Mouse (Mus musculus): ENCODE results near the gene Ldlrap1. TPM values are rescaled to one million over a fixed set of nuclear protein-coding genes. Genes with fewer than 3 reads are reported as not detected.
A peak's percentile ranks its signal among the peaks of the same experiment; 100 is the strongest.

Ldlrap1 gene
- polyA plus RNA-seq, 1 experiment, result 9.9 TPM

- TF ChIP-seq GATA1 (IDR thresholded peaks at IDR 0.05; ENCODE audit: low read length), result no peak
Observed at GRCm38 (mm10) chr4:134760793-134761201, 7.0 kb downstream of the Ldlrap1 start.

DNA sequence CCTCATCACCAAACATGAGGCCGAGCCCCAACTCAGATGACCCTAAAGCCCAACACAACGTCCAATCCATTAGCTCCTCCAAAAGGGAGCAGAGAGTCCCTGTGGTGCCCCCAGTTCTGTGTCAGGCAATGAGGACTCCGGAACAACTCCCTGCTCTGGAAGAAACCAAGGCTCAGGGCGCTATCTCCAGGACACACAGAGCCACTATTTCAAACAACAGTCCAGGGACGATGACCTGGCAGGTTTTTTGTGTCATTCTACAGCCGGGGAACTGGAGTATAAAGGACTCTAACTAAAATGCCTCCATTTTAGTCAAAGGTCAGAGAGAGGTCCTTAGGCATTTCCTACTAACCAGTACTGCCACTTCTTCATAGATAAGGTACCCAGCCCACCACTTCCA lies 7.5 kb downstream of the Ldlrap1 start:
- TF ChIP-seq GATA1 (IDR thresholded peaks at IDR 0.05; ENCODE audit: low read length), result no peak

GRCm38 (mm10) chr4:134759564-134759963 lies 8.3 kb downstream of the Ldlrap1 start:
- no peak for TF ChIP-seq GATA1 (IDR thresholded peaks at IDR 0.05; ENCODE audit: low read length)

- no peak for TF ChIP-seq GATA1 (IDR thresholded peaks at IDR 0.05; ENCODE audit: low read length)
Observed at GRCm38 (mm10) chr4:134758922-134759321, 8.9 kb downstream of the Ldlrap1 start.

DNA sequence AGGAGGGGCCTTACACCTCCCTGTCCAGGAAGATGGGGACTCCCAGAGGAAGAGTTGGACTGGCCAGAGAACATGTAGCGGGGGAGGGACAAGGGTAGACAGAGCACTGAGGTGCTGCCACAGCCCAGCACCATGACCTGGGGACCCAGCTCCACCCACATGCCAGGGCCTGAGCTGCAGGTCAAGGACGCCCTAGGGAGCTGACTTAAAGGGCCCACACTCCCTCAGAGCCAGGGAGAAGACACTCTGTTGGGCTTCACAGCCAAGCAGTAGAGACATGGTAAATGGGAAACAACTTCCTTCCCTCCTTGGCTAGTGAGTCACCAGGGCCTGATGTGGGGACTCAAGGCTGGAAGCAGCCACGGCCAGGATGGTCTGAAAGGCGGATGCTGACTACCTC lies 9.5 kb downstream of the Ldlrap1 start:
- TF ChIP-seq GATA1 (IDR thresholded peaks at IDR 0.05; ENCODE audit: low read length), result no peak

DNA sequence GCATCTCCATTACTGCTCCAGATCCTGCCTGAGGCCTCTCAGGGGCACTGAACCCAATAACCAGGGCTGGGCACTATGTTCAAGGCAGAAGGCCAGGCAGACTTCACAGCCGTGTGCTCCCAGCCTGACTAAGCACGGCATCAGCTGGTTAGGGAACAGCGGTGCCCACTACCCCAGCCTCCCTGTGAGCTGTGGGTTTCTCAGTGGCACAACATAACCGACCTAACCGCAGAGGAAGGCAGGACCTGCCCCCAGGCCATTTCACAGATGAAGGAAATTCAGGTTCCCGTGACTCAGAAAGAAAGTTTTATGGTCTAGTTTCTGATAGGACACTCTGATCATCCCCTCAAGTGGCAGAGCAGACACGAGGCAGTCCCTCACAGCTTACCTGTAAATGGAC lies 10.9 kb downstream of the Ldlrap1 start:
- TF ChIP-seq GATA1 (IDR thresholded peaks at IDR 0.05; ENCODE audit: low read length), result no peak

DNA sequence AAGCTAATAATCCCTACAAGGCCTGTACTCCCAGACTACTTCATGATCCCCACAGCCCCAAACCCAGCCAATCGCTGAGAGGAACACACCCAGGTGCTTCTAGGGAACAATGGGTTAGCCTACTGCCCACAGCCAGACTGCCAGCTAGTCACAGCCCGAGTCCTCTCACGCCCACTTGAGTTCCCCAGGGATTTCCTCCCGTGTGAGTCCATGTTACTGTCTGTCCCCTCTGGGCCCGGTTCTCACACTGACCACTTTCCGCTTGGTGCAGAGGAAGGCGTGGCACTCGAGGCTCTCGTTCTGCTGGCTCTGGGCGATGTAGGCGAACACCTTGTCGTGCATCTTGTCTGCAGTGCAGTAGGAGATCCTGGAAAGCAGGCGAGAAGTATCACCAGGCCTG lies 12.9 kb downstream of the Ldlrap1 start:
- TF ChIP-seq GATA1 (IDR thresholded peaks at IDR 0.05; ENCODE audit: low read length), result no peak

GRCm38 (mm10) chr4:134754371-134754770 lies 13.5 kb downstream of the Ldlrap1 start:
- TF ChIP-seq GATA1 (IDR thresholded peaks at IDR 0.05; ENCODE audit: low read length), result no peak

GRCm38 (mm10) chr4:134753516-134754261 lies 14.1 kb downstream of the Ldlrap1 start:
- no peak for TF ChIP-seq GATA1 (IDR thresholded peaks at IDR 0.05; ENCODE audit: low read length)

DNA sequence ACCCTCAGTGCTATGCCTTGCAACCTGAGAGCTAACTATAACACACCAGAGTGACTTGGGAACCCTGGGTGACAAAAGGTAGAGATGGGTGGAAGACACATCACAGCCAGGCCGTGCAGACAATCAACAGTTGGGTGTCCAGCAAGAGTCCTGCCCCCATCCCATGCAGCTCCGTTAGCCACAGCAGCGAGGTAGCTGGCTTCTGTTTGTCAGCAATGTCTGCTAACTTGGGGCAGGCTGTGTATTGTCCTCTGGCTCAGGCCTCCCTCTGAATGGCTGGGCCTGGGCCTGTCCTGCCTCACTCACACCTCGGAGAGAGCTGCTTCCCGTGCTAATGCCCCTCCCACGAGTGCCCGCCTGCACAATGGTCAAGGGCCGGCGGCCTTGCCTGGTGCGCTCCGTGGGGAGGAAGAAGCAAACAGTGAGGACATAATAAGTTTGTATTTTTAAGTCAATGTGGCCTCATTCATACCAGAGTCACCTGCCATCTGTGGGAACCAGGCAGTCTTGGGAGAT lies 14.9 kb downstream of the Ldlrap1 start:
- no peak for TF ChIP-seq GATA1 (IDR thresholded peaks at IDR 0.05; ENCODE audit: low read length)

DNA sequence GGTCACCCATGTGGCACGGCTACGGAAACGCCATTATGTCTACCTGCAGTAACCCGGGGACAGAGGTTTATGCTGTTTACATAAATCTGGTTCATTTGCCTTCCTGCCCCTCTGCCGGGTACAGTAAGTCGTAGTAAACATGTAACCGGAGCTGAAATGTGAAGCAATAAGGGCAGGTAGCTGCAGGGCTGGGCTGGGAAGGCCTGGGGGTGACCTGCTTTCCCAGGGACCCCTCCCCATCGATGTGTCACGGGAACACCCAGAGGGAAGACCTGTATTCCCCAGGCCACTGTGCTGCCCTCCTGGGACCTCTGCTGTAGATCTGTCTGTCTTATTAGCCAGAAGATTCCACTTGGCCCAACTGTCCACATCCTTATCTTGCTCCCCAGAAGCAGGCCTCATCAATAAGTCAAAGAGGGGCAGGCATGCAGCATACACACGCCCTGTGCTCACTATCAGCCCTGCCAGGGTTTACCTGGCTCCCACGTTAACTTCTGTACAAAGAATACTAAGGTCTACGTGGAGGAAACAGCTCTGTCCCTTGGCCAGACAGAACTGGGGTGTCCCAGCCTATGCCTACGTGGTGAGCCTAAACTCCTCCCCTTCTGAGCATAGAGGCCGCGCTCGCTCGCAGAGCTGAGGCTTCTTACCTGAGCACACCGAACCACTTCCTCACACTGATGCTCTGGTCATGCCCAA lies 16.0 kb downstream of the Ldlrap1 start:
- TF ChIP-seq GATA1 (IDR thresholded peaks at IDR 0.05; ENCODE audit: low read length), result peak; percentile 62

- no peak for TF ChIP-seq GATA1 (IDR thresholded peaks at IDR 0.05; ENCODE audit: low read length)
Observed at GRCm38 (mm10) chr4:134750825-134751224, 17.0 kb downstream of the Ldlrap1 start.

- TF ChIP-seq GATA1 (IDR thresholded peaks at IDR 0.05; ENCODE audit: low read length), result no peak
Observed at GRCm38 (mm10) chr4:134750263-134750662, 17.6 kb downstream of the Ldlrap1 start.

GRCm38 (mm10) chr4:134749301-134750030 lies 18.4 kb downstream of the Ldlrap1 start:
- TF ChIP-seq GATA1 (IDR thresholded peaks at IDR 0.05; ENCODE audit: low read length), result no peak

GRCm38 (mm10) chr4:134745900-134746661 lies 21.7 kb downstream of the Ldlrap1 start:
- TF ChIP-seq GATA1 (IDR thresholded peaks at IDR 0.05; ENCODE audit: low read length), result no peak
